Mouse (Mus musculus): ENCODE measurements around the gene Mlst8.

Gene Mlst8

DNA sequence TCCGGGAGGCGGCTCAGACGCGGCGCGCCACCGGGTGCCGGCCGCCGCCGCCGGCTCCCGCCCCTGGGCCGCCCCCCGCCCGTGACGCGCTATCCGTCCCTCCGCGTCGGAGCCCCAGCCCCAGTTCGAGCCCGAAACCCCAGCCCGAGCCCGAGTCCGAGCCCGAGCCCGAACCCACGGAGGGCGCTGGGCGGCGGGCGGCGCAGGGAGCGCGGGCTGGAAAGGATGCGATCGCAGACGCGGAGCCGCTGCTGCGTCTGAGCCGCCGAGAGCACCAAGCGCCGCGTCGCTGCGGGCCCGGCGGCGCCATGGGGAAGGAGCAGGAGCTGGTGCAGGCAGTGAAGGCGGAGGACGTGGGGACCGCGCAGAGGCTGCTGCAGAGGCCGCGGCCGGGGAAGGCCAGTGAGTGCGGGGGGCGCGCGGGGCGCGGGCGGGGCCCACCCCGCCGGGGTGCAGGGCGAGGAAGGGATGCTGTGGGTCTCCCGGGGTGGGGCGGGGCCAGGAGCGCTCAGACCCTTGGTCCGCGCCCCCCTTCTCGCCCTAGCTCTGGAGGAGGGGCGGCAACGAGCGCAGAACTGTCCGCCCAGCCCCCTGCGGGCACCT, 9.9 kb upstream of the Mlst8 start:
- DNase-seq, result peak; percentile 27

DNA sequence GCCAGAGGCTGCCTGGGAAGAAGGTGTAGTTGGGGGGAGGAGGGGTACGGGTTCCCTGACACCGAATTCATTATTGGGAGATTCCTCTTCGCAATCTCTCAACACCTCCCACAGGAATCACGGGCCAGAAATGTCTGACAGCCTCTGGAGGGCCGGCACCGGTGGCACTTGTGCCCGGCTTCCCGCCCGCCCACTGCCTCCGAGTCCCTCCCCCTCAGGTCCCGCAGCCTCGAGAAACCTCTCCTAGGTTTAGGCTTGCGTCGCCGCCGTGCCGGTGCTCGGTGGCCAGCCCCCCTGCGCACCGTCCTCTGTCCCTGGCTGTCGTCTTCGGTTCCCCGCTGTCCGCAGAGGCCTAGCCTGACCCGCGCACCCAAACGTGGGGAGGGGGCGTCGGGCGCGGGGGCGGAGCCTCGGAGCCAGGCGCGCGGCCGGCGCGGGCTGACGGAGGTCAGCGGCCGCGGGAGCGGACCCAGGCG, 9.3 kb upstream of the Mlst8 start, which contains the start of gene Caskin1:
Gene Caskin1, plus strand, starts transcription at position 416 of the 476 bp plus-strand sequence.
- DNase-seq, result peak; percentile 29

DNA sequence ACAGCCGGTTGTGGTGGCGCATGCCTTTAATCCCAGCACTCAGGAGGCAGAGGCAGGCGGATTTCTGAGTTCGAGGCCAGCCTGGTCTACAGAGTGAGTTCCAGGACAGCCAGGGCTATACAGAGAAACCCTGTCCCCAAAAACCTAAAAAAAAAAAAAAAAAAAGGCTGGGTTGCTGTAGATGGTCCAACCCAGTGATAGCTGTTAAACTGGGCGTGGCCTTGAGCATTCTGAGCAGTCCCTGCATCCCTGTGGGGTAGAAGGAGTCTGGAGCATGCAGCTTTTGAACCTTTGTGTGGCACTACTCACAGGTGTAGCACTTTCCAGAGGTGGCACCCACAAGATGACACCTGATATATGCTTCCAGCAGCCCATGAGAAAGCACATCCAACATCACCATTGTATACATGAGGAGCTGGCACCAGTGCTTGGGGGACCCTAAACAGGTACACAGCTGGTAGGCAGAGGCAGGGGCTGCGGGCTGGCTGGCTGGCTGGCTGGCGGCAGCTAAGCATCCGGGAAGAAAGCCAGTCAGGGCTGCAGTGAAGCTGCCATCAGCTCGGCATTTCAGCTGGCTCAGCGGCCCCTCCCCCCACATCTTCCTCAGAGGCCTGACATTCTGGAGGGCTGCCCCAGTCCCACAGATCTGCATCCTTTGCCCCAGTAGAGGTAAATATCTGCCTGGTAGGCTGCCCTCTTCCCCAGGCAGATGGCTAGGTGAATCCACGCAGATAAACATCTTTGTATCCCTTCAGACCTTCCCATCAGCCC, 6.4 kb upstream of the Mlst8 start:
- DNase-seq, result no peak

DNA sequence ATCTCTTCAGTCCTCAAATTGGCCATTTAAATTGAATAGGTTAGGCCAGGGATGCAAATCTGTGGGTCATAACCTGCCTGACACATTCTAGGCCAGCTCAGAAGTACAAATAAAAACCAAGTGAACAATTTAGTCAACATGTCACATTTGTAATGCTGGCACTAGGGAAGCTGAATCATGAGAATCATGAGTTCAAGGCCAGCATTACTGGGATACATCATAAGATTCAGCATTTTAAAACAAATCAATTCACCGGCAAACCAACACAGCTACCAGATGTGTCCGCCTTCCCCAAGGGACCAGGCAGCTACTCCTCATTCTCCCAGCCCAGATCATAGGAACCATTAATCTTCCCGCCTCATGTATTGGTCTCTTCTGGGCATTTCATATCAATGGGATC, 4.6 kb upstream of the Mlst8 start:
- DNase-seq, result no peak

DNA sequence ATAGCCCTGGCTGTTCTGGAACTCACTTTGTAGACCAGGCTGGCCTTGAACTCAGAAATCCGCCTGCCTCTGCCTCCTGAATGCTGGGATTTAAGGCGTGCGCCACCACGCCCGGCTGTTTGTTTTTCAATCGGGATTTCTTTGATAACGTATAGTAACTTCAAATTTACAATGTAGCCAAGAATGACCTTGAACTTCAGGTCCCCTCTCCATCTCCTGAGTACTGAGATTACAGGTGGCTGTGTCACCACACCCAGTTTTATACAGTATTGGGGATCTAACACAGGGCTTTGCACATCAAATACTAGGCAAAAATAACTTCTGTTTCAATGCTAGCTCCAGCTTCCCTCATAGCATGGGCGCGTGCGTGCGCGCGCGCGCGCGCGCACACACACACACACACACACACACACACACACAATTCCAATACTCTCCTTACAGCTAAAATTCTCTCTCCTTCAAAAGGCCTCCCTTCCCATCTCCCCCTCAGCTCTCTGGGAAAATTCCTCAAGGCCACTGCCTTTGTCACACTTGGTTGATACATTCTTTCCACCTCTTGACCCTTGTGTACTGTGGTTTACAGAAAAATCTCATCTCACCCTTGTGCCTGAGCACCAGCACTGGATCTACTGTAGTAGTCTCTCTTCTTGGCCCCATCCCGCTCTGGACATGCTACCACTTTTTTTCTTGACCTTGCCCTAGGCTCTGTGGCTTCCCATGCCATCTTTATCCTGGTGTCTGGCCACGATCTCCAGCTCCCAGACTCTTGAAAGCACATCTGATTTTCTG, 2.3 kb upstream of the Mlst8 start:
- DNase-seq, result no peak

DNA sequence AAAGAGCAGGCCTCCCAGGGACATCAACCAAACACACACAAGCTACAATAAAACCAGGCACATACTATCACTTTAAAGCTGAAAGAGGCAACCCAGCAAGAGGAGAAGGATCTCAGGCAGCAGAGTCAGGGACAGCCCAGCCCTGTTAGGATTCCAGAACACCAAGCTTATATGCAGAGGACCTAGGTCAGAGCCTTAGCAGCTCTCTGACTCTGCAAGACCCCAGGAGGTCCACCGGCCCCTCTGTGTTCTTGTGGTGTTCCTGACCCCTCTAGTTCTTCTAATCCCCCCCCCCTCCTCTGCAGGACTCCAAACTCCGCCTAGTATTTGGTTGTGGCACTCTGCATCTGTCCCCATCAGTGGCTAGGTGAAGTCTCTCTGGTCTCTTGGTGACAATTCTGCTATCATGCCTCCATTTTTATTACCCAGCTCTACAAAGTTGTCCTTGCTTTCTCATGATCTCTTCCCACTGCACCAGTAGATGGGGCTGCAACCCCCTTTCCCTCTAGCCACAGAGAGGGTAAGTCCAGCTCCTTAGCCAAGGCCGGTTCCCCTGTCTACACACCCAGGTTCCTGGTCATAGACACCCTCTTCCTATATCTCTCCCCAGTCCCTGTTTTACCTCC, 1.4 kb upstream of the Mlst8 start:
- no peak for DNase-seq

DNA sequence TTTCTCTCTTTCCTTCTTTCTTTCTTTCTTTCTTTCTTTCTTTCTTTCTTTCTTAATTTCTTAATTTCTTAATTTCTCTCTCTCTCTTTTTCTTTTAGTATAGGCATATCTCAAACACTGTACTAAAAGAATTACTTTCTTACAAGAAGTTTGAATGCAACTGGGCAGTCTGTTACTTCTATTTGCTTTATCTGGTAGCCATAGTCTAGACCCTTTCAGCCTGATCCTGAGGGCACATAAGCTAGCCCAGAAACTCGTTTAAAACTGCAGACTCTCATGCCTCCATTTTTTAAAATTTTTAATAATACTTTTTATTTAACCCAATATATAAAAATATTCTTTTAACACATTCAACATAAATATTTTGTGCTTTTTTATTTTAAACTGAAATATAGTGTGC, 553 bp upstream of the Mlst8 start:
- DNase-seq, result no peak

DNA sequence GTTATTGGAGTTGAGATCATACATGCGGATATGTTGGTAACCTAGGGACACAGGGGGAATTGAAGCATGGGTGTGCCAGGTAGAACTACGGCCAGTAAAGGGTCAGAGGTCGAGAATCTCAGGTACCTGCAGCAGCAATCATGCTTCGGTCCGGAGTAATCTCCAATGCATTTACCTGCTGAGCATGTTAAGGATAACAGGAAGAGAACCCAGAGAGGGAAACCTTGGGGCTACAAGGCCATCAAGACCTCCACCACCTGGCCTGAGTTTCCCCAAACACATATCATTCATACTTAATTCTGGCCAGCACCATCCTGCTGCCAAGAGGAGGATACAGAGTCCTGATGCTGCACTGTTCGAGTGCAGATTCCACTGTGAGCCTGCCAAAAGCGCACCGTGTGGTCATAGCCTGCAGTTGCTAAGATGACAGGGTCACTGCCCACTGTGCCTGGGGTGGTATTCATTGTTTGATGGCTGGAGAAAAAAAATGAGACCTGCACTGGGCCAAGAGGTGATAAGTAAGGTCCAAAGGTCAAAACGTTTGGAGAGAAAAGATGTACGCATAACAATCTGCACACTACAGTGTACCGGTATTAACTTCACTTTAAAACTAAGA, 785 bp downstream of the Mlst8 start:
- no peak for DNase-seq

DNA sequence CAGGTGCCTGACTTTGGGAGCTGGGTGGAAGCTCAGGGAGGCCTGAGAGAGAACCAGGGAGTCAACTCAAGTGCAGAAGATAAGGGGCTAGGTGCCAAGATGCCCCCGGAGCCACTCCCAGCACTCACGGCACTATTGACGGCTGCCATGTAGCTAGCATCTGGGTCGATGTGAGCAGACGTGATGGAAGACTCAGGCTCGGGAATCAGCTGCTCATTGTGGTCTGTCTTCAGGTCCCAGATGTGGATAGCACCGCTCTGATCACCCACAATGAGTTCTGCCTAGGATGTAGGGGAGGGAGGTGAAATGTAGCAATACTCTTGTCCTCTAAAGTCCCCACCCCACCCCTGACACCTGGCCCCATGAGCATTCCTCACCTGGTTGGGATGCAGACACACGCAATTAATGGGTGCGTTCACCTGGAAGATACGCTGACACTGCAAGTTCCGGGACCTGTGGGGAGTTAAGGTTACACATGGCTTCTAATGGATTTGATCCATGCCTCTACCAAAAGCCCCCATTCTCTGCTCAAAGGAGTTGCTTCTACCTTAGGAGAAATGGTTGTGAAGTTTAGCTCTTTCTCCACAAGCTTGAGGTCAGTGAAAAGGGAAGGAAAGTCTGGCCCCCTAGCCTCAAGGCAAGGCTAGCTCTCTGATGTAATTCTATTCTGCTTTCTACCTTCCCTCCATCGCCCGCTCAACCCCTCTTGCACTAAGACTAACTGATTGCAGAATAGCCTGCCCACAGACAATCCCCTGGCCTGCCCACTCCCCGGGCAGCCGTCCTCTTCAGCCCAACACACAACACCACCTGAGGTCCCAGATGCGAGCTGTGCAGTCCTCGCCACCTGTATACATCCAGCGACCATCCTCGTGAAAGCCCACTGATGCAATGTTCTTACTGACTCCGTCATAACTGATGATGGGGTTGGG, 1.6 kb downstream of the Mlst8 start:
- DNase-seq, result no peak

DNA sequence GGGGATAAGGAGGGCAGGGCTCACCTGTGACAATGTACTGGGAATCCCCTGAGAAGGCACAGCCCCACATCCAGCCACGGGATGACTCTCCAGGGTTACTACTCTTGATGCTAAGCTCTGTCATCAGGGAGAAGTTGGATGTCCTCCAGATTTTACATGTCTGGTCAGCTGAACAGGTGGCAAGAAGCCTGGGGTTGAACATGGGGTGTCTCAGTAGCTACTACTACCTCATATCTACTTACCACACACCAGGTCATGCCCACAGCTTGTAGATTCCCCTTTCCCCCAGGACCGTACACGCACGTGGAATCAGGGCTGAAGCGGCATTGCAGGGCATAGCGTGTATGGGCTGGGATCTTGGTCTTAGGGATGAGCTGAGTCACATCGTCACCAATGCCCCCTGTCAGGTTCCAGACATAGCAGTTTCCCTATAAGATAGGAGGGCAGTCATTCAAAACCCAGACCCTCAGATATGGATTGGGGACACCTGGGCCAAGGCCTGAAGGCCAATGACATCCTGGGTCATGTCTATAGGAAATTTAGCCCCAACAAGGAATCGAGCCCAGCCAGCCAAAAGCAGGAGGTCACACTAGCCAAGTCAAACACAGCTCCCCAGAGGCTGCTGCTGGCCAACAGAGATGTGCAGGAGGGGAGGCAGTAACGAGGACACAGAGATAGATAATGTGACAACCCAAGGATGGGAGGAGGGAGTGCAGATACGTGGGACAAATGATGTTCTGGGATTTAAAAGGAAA, 2.7 kb downstream of the Mlst8 start:
- DNase-seq, result no peak

DNA sequence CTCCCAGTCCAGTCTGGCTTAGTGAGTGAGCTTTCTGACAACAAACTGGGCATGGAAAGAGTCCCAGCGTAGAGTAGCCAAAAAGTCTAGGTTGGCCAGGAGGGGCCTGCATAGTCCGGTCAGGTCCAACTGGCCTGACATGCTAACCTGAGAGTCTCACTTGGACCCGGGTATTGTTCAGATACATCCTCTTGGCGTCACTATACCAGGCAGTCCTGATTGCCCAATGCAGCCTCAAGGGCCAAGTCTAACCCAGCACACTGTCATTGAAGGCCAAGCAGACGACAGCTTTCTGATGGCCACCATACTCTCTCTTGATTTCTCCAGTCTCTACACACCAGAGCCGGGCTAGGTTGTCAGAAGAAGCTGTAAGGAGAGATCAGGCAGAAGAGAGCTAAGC, 3.3 kb downstream of the Mlst8 start:
- no peak for DNase-seq

DNA sequence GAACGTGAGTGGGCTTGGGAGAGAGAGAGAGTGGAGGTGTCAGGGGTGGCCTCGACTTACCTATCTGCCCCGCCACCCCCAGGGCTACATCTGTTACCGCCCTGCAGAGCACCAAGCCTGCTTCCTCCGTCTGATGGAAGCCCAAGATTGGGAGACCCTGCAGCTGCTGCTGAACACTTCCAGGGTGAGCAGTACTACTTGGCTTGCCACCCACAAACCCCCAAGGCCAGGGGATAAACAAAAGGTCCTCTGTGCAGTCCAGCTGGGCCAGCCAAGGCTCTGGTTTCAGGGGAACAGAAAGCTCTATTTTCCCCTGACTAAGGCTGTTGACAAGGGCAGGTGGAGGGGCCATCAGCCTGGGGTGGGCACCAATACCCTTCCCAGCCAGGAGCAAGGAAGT, 4.3 kb downstream of the Mlst8 start:
- DNase-seq, result no peak

DNA sequence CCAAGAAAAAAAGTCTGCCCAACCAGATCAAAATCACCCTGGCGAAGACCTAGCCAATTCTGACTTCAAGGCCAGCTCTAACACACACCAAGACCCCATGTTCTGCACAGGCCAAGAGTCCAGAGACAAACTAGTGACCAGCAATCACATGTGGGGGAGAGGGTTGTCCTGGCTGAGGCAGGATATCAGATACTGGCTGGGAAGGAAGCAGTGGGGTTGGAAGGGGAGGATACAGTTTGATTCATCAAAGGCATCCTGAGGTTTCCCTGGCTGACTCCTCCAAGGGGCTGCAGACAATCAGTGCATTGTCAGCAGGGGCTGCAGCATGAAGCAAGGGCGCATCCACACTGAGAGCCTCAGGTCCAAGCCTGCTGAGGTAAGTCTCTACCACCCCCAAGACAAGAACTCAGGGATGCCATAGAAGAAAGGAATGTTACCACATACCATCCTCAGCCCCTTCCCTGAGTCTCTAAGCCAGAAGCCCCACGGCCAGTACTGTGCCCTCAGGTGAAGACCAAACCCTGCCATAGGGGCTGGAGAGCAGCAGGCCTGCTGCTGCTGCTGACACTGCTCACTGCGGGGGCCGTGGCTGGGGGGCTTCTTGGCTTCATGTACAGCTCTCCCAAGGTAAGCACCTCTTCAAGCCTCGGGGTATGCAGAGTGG, 5.1 kb downstream of the Mlst8 start, which contains the start of gene Bricd5:
Gene Bricd5, plus strand, starts transcription at position 273 of the 664 bp plus-strand sequence.
- DNase-seq, result no peak

DNA sequence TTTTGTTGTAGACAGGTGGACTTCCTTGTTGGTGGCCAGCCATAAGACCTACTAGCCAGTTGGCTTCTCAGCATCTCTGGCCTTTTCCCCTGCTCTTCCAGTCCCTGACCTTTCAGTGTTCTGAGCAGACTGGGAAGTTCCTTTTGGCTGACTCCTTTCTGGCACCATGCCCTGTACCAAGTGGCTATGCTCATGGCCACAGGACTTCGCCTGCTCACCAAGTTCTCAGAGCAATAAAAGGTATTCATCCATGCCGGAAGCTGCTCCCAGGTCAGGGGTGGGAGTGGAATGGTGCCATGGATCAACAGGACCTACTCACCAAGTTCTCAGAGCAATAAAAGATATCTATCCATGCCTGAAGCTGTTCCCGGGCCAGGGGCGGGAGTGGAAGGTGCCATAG, 6.4 kb downstream of the Mlst8 start:
- DNase-seq, result peak; percentile 57

DNA sequence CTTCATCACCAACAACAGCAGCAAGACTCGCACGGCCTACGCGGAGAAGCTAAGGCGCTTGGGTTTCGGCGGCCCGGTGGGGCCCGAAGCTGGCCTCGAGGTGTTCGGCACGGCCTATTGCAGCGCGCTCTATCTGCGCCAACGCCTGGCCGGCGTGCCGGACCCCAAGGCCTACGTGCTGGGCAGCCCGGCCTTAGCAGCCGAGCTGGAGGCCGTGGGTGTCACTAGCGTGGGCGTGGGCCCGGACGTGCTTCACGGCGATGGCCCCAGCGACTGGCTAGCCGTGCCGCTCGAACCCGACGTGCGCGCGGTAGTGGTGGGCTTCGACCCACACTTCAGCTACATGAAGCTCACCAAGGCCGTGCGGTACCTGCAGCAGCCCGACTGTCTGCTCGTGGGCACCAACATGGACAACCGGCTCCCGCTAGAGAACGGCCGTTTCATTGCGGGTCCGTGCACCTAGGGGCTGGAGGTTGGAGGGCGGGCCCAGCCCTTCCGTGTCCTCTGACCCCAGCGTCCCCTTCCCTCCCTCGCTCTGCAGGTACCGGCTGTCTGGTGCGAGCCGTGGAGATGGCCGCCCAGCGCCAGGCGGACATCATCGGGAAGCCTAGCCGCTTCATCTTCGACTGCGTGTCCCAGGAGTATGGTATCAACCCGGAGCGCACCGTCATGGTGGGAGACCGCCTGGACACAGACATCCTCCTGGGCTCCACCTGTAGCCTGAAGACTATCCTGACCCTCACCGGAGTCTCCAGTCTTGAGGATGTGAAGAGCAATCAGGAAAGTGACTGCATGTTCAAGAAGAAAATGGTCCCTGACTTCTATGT, 8.0 kb downstream of the Mlst8 start:
- peak; percentile 30 for DNase-seq

DNA sequence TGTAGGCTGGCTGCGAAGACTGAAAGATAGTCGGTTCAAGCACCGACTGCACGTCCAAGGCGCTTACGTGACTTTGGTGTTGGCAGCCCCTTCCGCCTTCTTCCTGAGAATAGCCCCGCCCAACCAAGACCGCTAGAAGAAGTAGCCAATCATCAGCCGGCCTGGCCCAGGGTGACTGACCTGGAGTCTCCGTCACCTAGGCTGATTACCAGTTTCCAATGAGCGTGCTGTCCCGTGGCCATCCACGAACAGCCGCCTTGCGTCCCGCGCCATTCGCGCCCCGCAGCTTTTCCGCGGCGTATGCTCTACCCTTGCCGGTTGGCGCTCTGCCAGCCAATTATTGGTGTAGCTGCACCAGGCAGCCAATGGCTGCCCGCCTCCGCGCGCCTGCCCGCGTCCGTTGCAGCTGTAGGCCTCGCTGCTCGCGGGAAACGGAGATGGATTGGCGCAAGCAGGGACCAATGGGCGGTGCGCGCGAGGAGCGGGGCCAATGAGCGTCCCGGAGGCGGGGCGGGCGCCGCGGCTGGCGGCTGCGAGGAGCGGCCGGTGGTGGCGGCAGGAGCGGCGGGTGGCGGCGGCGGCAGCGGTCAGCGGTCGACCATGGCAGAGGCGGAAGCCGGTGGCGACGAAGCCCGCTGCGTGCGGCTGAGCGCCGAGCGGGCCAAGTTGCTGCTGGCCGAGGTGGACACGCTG, 8.8 kb downstream of the Mlst8 start, which contains the start of the genes E4f1 and Pgp:
Gene E4f1, minus strand, starts transcription at position 404 of the 693 bp plus-strand sequence.
Gene Pgp, plus strand, starts transcription at position 483 of the 693 bp plus-strand sequence.
- peak; percentile 99 for DNase-seq

DNA sequence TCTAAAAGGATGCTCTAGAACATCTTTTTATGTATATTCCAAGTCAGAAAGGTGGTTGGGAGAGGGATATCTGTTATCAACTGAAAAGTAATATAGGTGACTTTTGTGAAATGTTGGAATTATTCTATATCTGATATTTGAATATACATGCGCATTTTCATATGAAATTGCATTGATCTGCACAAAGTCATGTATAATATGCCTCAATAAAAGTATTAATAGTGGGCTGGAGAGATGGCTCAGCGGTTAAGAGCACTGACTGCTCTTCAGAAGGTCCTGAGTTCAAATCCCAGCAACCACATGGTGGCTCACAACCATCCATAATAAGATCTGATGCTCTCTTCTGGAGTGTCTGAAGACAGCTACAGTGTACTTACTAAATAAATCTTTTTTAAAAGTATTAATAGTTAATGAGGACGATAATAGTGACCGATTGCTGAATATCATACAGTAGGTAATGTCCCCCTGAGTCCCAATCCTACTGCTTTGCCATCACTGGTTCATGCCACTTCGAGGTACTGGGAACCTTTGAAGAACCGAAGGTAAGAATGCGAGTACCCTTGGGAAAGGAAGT, 9.5 kb downstream of the Mlst8 start:
- DNase-seq, result no peak

DNA sequence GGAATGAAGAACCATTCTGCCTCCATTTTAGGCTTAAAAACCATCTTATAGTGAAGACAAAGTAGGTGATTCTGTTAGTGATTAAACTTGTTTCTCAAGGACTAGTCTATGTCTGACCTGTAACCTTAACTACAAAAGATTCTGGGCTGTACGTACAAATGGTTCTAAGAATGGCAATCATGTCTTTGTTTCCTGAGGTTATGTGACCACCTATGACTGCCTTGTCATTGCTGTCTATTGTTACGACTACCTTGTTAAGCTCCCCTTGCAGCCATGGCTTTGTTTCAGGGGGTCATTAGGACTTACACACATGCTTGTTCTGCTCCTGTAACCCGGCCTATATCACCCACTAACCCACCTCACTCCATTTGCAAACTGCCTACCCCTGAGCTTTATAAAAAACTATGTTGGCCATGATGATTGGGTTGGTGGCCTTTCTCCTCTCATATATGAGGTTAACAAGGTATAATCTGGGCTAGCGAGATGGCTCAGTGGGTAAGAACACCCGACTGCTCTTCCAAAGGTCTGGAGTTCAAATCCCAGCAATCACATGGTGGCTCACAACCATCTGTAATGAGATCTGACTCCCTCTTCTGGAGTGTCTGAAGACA, 10.1 kb downstream of the Mlst8 start:
- DNase-seq, result no peak
